Mouse (Mus musculus) heart, postnatal 25 days (tissue): ENCODE data around the gene Btn1a1. TPM values are rescaled to one million over a fixed set of nuclear protein-coding genes. Genes with fewer than 3 reads are reported as not detected.

Experiments
- DNase-seq: peaks from one replicate; pipeline ENCODE4 v3.0.0; 2022; ENCODE audit warnings: low spot score
- intact Hi-C: fragments of 180-260 bp; cut with DNase I; formaldehyde crosslinking; loops from one replicate; pipeline ENCODE4 v1.15.1; 2025
- total RNA-seq, 2 experiments: library from RNA; stranded (reverse); gene quantifications; 2 replicates each; pipeline ENCODE4 v1.2.3; 2021

Btn1a1 gene
- total RNA-seq, 2 experiments from 2014 or later: not detected

DNA sequence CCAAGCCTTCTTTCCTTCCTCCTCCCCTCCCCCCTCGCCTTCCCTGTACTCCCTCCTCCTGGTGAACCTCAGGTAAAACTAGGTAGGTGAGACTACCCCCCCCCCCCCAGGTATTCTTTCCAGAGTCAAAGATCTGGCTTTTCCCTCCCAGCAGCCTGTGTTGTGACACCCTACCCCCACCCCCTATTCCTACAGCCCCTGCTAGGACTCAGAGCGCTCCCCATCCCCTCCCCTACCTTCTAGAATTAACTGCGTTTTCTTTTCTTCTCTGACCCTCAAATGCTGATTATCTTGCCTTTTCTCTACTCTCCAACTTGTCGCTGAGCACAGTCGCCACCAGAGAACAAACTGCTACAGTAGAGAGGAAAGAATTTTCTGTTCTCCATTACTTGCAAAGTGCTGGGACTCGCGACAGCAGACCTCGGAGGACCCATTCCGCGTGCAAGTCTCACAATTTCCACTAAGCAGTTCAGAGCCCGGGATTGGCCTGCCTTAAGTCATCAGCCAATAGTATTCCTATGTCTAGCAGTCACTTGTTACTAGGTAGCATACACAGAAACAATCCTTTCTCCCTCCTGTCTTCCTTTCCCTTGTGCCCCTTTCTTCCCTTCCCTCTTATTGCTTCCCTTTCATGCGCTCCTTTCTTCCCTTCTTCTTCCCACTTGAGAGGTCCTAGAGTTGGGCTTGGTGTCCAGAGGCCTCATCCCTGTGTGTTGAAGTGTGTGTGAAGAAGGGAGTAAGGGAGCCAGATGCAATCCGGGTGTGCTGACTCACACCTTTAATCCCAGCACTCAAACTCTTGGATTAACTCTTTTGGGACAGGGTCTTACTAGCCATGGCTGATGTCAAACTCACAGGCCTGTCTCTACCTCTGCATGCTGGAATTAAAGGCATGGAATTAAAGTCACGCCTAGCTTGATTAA is 23.0 kb upstream of the Btn1a1 start, which contains the start of gene Btn2a2:
Gene Btn2a2, minus strand, starts transcription at position 458 of the 923 bp plus-strand sequence.
- DNase-seq: peak; percentile 29
- intact Hi-C loops: no loop called here

DNA sequence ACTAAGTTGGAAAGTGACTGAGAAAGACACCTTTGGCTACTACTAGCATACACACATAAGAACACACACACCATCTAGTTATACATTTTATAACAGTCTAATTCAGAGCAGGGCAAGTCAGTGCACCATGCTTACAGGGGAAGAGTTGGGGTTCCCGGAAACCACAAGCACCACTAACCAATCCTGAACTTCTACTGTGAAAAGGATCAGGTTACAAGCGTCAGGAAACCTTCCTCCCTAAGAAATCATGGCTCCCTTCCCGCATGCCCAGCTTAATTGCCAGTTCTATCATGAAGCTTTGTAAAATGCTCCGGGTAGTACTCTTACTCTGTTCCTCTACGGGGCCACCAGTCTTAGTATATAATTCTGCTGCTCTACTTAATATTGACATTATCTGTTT is 19.6 kb upstream of the Btn1a1 start:
- intact Hi-C loops: no loop called here
- DNase-seq: no peak

DNA sequence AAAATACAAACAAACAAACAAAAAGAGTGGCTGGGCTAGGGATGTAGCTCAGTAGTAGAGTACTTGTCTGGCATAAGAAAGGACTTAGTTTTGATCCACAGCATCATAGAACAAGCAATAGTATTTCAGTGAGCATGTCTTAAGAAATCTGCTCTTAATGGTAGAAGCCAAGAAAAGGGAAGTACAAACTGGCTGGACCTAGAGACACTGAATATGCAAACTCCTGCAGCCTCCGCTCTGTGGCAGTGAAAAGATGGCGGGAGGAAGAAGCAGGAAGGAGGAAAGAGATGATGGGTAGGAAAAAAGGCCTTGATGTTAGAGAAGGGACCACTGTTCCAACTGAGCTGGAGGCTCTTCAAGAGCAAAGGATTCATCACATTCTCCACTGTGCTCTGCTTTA is 17.5 kb upstream of the Btn1a1 start:
- no peak for DNase-seq
- intact Hi-C loops: no loop called here

DNA sequence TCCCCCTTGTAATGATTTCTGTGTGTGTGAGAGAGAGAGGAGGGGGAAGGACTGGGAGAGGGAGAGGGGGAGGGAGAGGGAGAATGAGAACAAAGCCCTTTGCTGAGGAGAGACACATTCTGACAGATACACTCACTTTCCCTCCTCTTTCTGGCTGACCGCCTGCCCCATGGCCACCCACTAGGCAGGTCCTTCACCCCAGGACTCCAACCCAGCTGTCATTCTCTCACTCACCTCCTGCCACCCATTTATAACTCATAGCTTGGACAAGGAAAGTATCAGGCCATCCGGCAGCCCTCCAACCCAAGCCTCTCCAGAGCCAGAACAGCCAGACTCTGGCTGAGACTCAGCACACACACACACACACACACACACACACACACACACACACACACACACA is 10.0 kb upstream of the Btn1a1 start:
- intact Hi-C loops: no loop called here
- DNase-seq: no peak

DNA sequence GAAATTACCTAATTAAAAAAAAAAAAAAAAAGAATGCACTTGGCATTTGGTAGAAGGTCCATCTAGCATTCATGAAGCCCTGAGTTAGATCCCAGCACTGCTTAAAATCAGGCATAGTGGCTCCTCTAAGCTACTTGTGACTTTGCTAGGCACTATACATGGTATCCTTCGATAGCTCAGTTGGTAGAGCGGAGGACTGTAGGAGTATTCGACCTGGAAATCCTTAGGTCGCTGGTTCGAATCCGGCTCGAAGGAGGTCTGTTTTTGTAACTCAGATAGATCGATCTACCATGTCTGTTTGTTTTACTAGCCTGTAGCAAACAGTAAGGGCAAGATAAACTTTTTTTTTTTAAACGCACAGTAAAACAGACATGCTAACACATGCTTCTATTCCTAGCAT is 1.2 kb upstream of the Btn1a1 start:
- intact Hi-C loops: no loop called here
- no peak for DNase-seq

DNA sequence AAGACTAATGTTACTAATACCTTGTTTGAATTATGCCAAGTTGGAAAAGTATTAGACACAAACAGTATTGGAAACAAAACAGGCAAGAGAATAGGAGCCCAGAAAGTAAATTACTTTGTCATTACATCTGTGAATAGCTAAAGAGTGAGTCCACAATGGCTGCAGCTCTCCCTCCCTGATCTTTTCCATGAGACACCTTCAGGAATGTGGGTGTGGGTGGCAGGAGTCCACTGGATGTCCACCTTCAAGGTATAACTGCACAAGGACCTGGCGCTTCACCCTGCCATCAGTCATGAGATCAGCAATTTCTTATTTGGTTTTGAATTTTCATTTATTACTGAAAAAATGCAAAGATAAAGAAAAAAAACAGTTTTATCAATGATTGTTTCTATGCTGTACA is 605 bp upstream of the Btn1a1 start:
- intact Hi-C loops: no loop called here
- DNase-seq: no peak

DNA sequence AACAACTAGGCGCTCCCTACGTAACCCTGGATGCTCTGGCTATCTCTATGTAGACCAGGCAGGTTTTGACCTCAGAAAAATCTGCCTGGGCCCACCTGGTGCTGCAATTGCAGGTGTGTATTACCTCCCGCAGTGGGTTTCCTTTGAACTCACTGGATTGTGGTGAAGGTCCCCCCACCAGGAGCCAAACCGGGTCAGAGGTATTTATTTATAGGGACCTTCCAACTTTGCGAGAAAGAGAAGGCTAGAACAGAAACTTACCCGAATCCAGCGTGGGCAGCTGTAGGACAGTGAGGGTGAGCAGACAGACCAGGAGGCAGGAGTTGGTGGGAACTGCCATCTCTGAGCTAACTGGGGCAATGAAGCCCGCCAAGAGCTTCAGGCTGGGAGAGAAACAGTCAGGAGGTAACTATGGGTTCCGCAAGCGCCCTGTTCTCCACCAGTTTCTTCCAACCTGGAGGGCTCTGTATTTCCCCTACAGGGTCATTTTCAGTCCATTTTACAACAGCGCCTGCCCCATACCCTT is 797 bp downstream of the Btn1a1 start:
- no peak for DNase-seq
- intact Hi-C loops: no loop called here

DNA sequence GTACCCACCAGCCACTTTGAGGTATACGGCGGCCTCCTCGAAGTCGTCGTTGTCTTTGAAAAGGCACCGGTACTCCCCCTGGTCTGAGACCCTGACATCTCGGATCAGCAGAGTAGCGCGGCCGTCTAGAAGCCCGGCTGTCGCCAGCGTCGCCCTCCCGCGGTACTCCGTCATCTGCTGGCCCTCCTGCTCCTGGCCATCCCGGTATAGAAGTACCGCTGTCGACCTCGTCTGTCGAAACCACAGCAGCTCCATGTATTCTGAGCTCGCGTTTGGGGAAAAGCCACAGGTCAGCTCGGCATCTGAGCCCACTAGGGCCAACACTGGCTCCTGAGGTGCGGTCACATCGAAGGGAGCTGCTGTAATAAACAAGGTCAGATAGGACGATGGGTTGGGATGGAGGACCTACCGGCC is 1.5 kb downstream of the Btn1a1 start:
- DNase-seq: no peak
- intact Hi-C loops: no loop called here

DNA sequence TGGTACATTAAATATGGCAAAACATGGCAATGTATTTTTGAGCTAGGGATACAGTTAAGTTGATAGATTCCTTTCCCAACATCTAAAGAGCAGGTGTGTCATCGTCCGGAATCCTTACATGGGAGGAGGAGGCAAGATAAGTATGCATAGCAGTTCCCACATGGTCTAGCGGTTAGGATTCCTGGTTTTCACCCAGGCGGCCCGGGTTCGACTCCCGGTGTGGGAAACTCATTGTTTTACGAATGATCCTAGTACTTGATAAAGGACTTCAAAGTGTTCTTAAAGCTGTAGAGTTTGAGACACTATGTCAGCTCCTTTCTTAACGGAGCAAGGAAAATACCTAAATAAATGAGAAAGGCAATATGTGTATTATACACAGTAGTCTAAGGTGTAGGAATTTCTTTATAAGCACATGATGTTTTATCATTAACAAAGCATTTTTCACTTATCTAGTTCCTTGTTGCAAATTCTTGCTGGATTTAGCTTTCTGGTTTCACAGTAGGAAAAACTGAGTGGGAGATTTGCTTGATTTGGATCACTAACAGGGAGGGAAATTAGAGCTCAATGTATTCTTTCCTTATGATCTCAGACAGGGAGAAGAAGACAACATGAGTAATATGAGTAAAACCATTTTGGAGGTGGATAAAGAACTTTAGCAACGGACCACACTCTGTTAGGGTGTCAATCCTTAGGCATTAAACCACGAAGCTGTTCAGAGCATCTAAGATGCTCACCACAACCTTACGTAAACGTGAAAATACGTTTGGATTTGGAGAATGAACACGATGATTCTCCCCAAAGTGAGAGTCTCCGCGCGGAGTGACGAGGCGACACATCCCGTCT is 2.1 kb downstream of the Btn1a1 start:
- peak; percentile 31 for DNase-seq
- intact Hi-C loops: no loop called here

DNA sequence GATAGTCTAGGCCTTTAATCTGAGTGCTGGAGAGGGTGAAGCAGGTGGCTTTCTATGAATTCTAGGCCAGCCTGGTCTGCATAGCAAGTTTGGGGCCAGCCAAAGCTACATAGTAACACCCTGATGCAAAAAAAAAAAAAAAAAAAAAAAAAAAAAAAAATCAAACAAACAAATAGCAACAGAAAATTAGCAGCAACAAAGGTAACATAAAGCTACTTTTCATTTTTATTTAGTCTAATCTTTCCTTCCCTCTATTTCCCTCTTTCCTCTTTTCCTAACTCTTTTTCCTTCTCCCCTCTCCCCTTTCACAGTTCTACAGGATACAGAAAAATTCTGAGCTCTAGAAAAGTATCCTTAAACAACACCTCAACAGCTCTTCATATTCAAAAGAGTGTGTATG is 3.0 kb downstream of the Btn1a1 start:
- intact Hi-C loops: no loop called here

DNA sequence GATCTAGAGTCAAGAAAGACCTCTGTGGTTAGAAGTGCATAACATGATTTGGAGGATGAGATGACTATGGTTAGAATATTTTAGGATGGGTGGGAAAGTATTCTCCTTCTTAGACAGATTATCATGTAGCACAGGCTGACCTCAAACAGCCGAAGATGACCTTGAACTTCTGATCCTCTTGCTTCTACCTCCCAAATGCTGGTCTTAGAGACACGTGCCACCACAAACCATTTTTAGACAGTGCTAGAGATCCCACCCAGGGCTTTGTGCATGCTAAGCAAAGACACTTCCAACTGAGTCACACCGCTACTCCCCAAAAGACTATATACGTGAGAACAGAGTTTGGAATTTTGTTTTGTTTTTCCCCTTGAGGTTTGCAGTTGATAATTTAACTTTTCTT is 3.6 kb downstream of the Btn1a1 start:
- intact Hi-C loops: no loop called here
- no peak for DNase-seq

More for the DNA sequence above, 3.0 kb downstream of the Btn1a1 start:
- no peak for DNase-seq

DNA sequence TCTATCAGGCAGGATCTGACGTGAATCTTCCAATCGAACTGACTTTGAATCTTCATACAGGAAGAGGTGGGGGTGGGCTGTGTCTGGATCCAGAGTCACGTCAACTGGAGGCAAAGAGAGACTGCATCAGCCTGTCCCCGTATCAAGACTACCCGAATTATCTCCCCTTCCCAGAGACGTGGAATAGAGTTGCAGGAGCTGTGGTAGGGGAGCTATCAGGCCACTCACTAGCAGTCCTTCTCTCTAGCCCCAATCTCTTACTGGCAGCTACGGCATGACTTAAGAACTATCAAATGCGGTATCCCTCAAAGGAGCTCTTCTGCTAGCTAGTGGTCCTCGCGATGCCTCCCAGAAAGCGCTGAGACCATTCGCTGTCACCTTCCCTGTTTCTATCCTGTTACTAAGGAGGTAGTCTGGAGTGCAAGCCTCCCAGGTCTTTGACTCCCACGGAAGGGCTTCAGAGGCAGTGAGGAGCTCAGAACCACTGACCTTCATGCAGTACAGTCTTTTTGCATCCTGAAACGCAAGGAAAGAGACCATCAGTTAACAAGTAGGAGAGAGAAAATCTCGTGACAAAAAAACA is 6.3 kb downstream of the Btn1a1 start:
- intact Hi-C loops: loop anchor here (10.0 kb wide), 1 partner anchor 1515 kb away; the partner anchor contains the start of gene Zfp184
- no peak for DNase-seq

DNA sequence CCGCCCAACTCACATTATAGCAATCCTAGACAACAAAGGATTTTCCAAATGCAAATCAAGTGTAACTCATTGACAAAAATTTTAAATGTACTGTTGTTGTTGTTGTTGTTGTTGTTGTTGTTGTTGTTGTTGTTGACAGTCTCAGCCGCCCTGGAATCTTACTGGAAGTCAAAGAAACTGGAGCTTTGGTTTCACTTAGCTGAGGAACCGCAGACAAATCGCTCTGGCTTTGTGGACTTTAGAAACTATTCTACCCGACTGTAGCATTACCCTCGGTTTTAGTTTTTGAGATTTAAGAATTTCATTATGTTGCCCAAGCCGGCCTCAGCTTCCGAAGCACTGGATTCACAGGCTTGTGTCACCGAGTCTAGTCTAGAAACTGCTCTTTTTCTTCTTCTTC is 11.8 kb downstream of the Btn1a1 start:
- intact Hi-C loops: loop anchor here (10.0 kb wide), 1 partner anchor 1509 kb away; the partner anchor contains the start of gene Zfp184
- no peak for DNase-seq

DNA sequence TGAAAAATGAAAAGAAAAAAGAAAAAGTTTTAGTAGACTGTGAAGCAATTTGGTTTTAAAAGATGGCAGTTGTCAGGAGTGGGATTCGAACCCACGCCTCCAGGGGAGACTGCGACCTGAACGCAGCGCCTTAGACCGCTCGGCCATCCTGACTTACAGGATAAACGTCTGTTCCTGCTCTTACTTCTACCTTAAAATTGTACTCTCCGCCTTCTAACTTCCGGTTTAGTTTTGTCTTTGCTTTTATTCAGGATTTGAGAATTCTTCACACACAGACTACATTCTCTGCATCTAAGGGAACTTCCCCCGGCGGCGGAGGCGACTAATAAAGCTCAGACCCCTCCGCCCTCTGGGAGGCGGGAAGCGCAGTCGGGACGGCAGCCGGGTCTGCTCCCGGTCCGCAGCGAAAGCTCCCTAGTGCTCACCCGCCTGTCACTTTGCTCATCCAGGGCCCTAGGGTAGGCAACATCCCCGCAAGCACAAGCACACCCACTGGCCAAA is 12.3 kb downstream of the Btn1a1 start:
- peak; percentile 55 for DNase-seq
- intact Hi-C loops: loop anchor here (10.0 kb wide), 1 partner anchor 1509 kb away; the partner anchor contains the start of gene Zfp184

DNA sequence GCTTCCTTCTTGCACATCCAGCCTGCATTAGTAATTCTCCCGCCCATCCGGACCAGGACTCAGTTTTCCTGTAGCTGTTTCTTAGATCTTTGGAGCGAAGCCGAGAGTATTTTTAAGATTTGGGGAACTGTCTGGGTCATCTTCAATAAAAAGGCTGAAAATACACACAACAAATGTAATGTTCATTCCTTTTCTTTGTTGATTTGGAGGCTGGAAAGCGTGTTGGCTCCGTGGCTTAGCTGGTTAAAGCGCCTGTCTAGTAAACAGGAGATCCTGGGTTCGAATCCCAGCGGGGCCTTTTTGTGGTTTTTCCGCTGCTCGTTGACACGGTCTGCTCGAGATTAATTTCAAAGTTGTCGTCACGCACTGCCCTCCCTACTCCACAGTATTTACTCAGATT is 15.3 kb downstream of the Btn1a1 start:
- intact Hi-C loops: loop anchor here (1.0 to 10.0 kb wide), 3 partner anchors 14 to 1506 kb away; partner anchors contain the start of gene Zfp184

DNA sequence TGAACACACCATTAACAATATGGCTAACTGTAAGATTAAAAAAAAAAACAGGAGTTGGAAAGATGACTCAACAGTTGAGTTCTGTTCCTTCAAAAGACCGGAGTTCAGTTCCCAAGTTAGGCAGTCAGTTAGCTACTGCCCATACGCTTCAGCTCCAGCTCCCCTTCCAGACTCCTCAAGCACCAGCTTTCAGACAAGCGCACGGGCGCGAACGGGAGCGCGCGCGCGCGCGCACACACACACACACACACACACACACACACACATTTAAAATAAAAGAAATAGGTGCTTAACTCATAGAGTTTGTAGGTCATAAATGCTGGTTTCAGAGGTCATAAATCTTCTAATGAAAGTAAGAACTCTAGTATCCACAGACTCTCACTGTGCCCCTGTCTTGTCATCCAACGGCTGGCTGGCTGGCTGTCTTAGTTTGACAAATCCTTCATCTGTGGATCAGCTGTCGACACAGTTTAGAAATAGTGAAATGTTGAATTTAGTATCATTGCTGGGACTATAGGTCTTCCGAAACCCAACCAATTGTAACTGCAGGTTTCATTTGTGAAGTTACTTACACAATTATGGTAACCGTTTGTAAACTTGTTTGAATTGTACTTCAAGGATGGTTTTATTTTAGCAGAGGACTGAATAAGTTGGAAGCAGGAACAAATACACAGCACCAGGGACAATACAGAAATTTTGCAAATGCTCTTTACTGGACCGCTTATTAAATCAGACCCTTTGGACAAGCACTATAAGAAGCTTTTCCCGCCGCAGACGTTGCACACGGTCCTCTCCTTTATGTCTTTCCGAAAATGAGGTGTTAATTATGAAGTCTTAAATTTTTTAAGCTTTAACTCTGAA is 16.2 kb downstream of the Btn1a1 start:
- DNase-seq: no peak
- intact Hi-C loops: loop anchor here (1.0 to 10.0 kb wide), 3 partner anchors 13 to 1505 kb away; partner anchors contain the start of gene Zfp184

More for the DNA sequence above, 15.3 kb downstream of the Btn1a1 start:
- DNase-seq: peak; percentile 60

DNA sequence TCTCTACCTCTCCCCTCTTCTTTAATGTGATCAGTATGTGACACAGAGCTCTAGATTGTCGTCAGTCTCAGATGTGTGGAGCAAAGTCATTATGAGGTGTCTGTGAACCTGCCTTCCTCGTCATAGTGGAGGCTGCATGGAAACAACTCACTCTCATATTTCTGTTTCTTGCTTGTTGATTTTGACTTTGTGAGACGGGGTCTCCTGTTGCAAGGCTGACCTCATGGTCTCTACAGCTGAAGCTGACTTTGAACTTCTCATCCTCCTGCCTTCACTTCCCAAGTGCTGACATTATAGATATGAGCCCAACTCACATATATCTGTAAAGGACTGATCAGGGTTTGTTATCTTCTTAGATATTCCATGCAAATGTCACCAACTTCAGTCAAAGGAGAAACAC is 16.9 kb downstream of the Btn1a1 start:
- DNase-seq: no peak
- intact Hi-C loops: no loop called here

DNA sequence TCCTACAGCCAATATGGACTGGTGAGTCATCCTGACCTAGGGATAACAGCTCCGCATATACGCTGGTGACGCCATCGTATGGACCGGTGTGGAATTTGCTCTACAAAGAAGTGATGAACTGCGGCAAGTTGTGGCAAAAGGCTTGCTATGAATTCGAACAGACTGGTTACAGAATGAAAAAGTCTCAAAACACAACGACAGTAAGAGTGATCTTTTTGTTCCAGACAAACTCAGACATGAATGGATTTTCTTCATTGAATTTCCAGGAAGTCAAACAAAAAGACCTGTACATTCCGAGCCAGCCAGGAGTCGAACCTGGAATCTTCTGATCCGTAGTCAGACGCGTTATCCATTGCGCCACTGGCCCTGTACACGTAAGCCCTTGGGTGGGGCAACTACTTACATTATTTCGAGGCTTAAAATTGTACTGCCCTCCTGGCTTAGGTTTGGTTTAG is 19.2 kb downstream of the Btn1a1 start:
- intact Hi-C loops: loop anchor here (1.0 to 2.0 kb wide), 2 partner anchors 9 to 70 kb away; no protein-coding TSS in a partner anchor

More for the DNA sequence above, 19.2 kb downstream of the Btn1a1 start:
- peak; percentile 50 for DNase-seq
